Mouse (Mus musculus) gastrocnemius, postnatal 14 days (tissue): ENCODE results near the gene Bean1. TPM values are rescaled to one million over a fixed set of nuclear protein-coding genes. Genes with fewer than 3 reads are reported as not detected.
"Not testable (repeated sequence)": the region's sequence is repeated elsewhere in the genome, so short reads cannot be mapped to it uniquely, and the experiment has no call there.

Source experiments
- DNase-seq: peaks from one replicate; pipeline ENCODE4 v3.0.0; 2021; ENCODE audit warnings: mixed read lengths
- intact Hi-C: fragments of 180-260 bp; cut with DNase I; formaldehyde crosslinking; loops from one replicate; pipeline ENCODE4 v1.15.1; 2025; ENCODE audit warnings: low total_unique reads
- total RNA-seq, 2 experiments: library from RNA; stranded (reverse); gene quantifications; 2 replicates each; pipeline ENCODE4 v1.2.3; 2021

Gene Bean1
- total RNA-seq, 2 experiments from 2014 or later = 0.53 to 0.90 TPM

GRCm38 (mm10) chr8:104227048-104227447 lies 56.8 kb downstream of the Bean1 start:
- intact Hi-C loops = no loop called here
- DNase-seq = no peak

GRCm38 (mm10) chr8:104230377-104230776 lies 60.1 kb downstream of the Bean1 start:
- no peak for DNase-seq
- intact Hi-C loops = no loop called here

GRCm38 (mm10) chr8:104232039-104232438 lies 61.8 kb downstream of the Bean1 start:
- no peak for DNase-seq
- intact Hi-C loops = no loop called here

- intact Hi-C loops = no loop called here
- no peak for DNase-seq
Observed at GRCm38 (mm10) chr8:104232919-104233318, 62.7 kb downstream of the Bean1 start.

GRCm38 (mm10) chr8:104234573-104234972 lies 64.3 kb downstream of the Bean1 start:
- no peak for DNase-seq
- intact Hi-C loops = no loop called here

GRCm38 (mm10) chr8:104239418-104239861 lies 69.2 kb downstream of the Bean1 start:
- intact Hi-C loops = no loop called here
- DNase-seq = no peak

GRCm38 (mm10) chr8:104242038-104242644 lies 71.9 kb downstream of the Bean1 start:
- intact Hi-C loops = no loop called here
- DNase-seq = no peak

- DNase-seq = no peak
- intact Hi-C loops = no loop called here
Observed at GRCm38 (mm10) chr8:104246621-104247020, 76.4 kb downstream of the Bean1 start.

- peak; percentile 30 for DNase-seq
- intact Hi-C loops = no loop called here
Observed at GRCm38 (mm10) chr8:104247054-104247907, 77.0 kb downstream of the Bean1 start.

GRCm38 (mm10) chr8:104247908-104248275 lies 77.7 kb downstream of the Bean1 start:
- intact Hi-C loops = no loop called here
- no peak for DNase-seq

GRCm38 (mm10) chr8:104248276-104248675 lies 78.0 kb downstream of the Bean1 start, which contains the start of gene Tk2:
Gene Tk2, minus strand, starts transcription at chr8:104248558.
- intact Hi-C loops = no loop called here
- peak; percentile 82 for DNase-seq

GRCm38 (mm10) chr8:104249442-104249996 lies 79.3 kb downstream of the Bean1 start:
- DNase-seq = no peak
- intact Hi-C loops = no loop called here

- intact Hi-C loops = loop anchor here (5.0 kb wide), 1 partner anchor 92 kb away; no protein-coding TSS in a partner anchor
Observed at GRCm38 (mm10) chr8:104250439-104251367, 80.5 kb downstream of the Bean1 start, which contains the start of gene Cklf. Gene Cklf, plus strand, starts transcription at chr8:104250861.

GRCm38 (mm10) chr8:104251461-104251860 lies 81.2 kb downstream of the Bean1 start:
- no peak for DNase-seq
- intact Hi-C loops = loop anchor here (5.0 kb wide), 1 partner anchor 91 kb away; no protein-coding TSS in a partner anchor

More at GRCm38 (mm10) chr8:104250439-104251367, 80.5 kb downstream of the Bean1 start, which contains the start of gene Cklf:
- DNase-seq = peak; percentile 85

GRCm38 (mm10) chr8:104253016-104253415 lies 82.8 kb downstream of the Bean1 start:
- DNase-seq = no peak
- intact Hi-C loops = loop anchor here (5.0 kb wide), 1 partner anchor 89 kb away; no protein-coding TSS in a partner anchor

- intact Hi-C loops, DNase-seq: not testable (repeated sequence)
Observed at GRCm38 (mm10) chr8:104261802-104262201, 91.6 kb downstream of the Bean1 start.

- DNase-seq, intact Hi-C loops: not testable (repeated sequence)
Observed at GRCm38 (mm10) chr8:104264271-104264935, 94.2 kb downstream of the Bean1 start.

GRCm38 (mm10) chr8:104268368-104268767 lies 98.1 kb downstream of the Bean1 start:
- no peak for DNase-seq
- intact Hi-C loops = no loop called here
